Mouse (Mus musculus): ENCODE measurements around the gene Tox2. TPM values are rescaled to one million over a fixed set of nuclear protein-coding genes. Genes with fewer than 3 reads are reported as not detected.

Gene Tox2
- polyA plus RNA-seq, 1 experiment, result 18.4 TPM

- no peak for DNase-seq
- Histone ChIP-seq H3K36me3 (ENCODE audit: control insufficient read depth, insufficient read depth, low read length) (no peaks in the 10 kb centered on the region), H3K27ac (ENCODE audit: control insufficient read depth, insufficient read depth, low read length) (no peak overlapping the region), H3K27me3 (ENCODE audit: control insufficient read depth, insufficient read depth, low read length) (no peaks in the 10 kb centered on the region), H3K4me1 (replicated peaks; ENCODE audit: control insufficient read depth, insufficient read depth, low read length) (peaks cover 63% of the 10 kb centered on the region), H3K4me3 (ENCODE audit: control insufficient read depth, insufficient read depth, low read length) (no peak overlapping the region)
- WGBS, result 33% methylated on average over 13 of the region's 13 CpGs
- TF ChIP-seq CTCF (IDR thresholded peaks at IDR 0.05; ENCODE audit: borderline replicate concordance, control insufficient read depth, extremely low read depth, insufficient read depth, low read length, poor library complexity), result no peak
- TF ChIP-seq POLR2A (IDR thresholded peaks at IDR 0.05; ENCODE audit: control insufficient read depth, extremely low read depth, insufficient read depth, low read length, poor library complexity), result no peak
Measured at GRCm38 (mm10) chr2:163231781-163232534, 29.0 kb downstream of the Tox2 start.

DNA sequence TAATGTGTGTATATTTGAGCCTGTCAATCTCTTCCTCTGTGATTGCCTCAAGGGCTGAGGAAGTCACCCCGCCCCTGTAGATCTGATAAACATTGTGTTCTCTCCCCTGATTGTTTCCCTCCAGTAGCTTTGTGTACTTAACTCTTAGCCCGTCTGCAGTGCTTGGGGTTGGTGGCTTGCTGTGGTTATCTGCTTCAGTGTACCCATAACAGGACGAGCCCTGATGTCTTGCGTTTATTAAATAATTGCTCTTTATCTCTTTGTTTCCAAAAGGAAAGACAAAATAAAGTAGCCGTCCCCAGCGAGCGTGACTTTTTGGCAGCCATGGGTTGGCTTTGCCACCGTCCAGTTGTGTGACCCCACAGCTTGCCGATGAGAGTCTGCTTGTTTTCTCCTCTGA lies 30.7 kb downstream of the Tox2 start:
- Histone ChIP-seq H3K4me3 (ENCODE audit: control insufficient read depth, insufficient read depth, low read length) (no peak overlapping the region), H3K27ac (ENCODE audit: control insufficient read depth, insufficient read depth, low read length) (no peak overlapping the region), H3K27me3 (ENCODE audit: control insufficient read depth, insufficient read depth, low read length) (no peaks in the 10 kb centered on the region), H3K4me1 (replicated peaks; ENCODE audit: control insufficient read depth, insufficient read depth, low read length) (peaks cover 47% of the 10 kb centered on the region), H3K36me3 (ENCODE audit: control insufficient read depth, insufficient read depth, low read length) (no peaks in the 10 kb centered on the region)
- WGBS, result 74% methylated on average over 9 of the region's 9 CpGs
- no peak for DNase-seq
- TF ChIP-seq POLR2A (IDR thresholded peaks at IDR 0.05; ENCODE audit: control insufficient read depth, extremely low read depth, insufficient read depth, low read length, poor library complexity) (no peak), CTCF (IDR thresholded peaks at IDR 0.05; ENCODE audit: borderline replicate concordance, control insufficient read depth, extremely low read depth, insufficient read depth, low read length, poor library complexity) (no peak)

DNA sequence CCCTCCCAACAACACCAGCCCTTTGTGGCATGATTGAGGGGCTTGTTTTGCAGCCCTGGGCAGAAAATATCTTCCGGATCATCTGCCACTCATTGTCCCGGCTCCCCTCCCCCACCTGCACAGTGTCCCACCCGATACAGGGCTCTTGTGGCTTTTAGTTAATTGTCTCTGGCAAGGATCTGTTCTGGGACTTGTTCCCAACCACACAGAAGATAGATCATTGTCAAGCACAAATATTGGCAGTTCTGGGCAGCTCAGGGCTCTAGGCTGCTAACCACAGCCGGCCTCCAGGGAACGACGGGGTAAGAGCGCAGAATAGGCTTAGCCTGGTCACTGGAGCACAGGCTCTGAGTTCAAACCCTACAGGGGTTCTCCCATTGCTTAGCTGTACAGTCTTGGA lies 33.1 kb downstream of the Tox2 start:
- Histone ChIP-seq H3K27me3 (ENCODE audit: control insufficient read depth, insufficient read depth, low read length) (no peaks in the 10 kb centered on the region), H3K4me1 (replicated peaks; ENCODE audit: control insufficient read depth, insufficient read depth, low read length) (peaks cover 27% of the 10 kb centered on the region)
- WGBS, result 56% methylated on average over 7 of the region's 7 CpGs

DNA sequence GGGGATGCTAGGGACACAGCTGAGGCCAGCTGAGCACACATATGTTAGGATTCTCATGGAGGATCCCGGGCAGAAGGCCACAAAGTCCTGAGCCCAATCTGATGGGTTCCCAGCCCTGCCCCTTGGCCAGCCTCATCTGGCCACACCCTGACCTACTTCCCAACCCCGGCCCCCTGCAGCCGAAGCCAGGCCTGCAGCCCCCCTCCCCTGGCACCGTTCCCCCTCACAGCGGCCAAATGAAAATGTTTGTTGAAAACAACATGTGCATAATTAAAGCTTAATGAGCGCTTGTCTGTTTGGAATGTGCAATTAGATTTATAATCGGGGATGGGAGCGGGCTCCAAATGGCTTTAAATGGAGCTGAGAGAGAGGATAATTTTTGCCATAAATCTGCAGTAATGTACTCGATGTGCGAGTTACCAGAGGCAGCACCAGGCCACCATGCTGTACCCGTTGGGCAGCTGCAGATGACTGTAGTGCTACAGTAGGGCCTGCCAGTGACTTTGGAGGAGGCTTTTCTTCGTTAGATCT lies 35.1 kb downstream of the Tox2 start:
- TF ChIP-seq POLR2A (IDR thresholded peaks at IDR 0.05; ENCODE audit: control insufficient read depth, extremely low read depth, insufficient read depth, low read length, poor library complexity) (no peak), CTCF (IDR thresholded peaks at IDR 0.05; ENCODE audit: borderline replicate concordance, control insufficient read depth, extremely low read depth, insufficient read depth, low read length, poor library complexity) (no peak)
- Histone ChIP-seq H3K4me1 (replicated peaks; ENCODE audit: control insufficient read depth, insufficient read depth, low read length) (peaks cover 9% of the 10 kb centered on the region), H3K27me3 (ENCODE audit: control insufficient read depth, insufficient read depth, low read length) (no peaks in the 10 kb centered on the region), H3K36me3 (ENCODE audit: control insufficient read depth, insufficient read depth, low read length) (no peaks in the 10 kb centered on the region), H3K4me3 (ENCODE audit: control insufficient read depth, insufficient read depth, low read length) (no peak overlapping the region), H3K27ac (ENCODE audit: control insufficient read depth, insufficient read depth, low read length) (no peak overlapping the region)
- WGBS, result 94% methylated on average over 12 of the region's 12 CpGs
- DNase-seq, result no peak

More for the DNA sequence above, 33.1 kb downstream of the Tox2 start:
- Histone ChIP-seq H3K27ac (ENCODE audit: control insufficient read depth, insufficient read depth, low read length) (no peak overlapping the region), H3K4me3 (ENCODE audit: control insufficient read depth, insufficient read depth, low read length) (no peak overlapping the region), H3K36me3 (ENCODE audit: control insufficient read depth, insufficient read depth, low read length) (no peaks in the 10 kb centered on the region)
- TF ChIP-seq POLR2A (IDR thresholded peaks at IDR 0.05; ENCODE audit: control insufficient read depth, extremely low read depth, insufficient read depth, low read length, poor library complexity) (no peak), CTCF (IDR thresholded peaks at IDR 0.05; ENCODE audit: borderline replicate concordance, control insufficient read depth, extremely low read depth, insufficient read depth, low read length, poor library complexity) (no peak)
- no peak for DNase-seq

GRCm38 (mm10) chr2:163239945-163240344 lies 37.0 kb downstream of the Tox2 start:
- no peak for TF ChIP-seq POLR2A (IDR thresholded peaks at IDR 0.05; ENCODE audit: control insufficient read depth, extremely low read depth, insufficient read depth, low read length, poor library complexity)
- TF ChIP-seq CTCF (IDR thresholded peaks at IDR 0.05; ENCODE audit: borderline replicate concordance, control insufficient read depth, extremely low read depth, insufficient read depth, low read length, poor library complexity), result no peak
- Histone ChIP-seq H3K4me3 (ENCODE audit: control insufficient read depth, insufficient read depth, low read length) (no peak overlapping the region), H3K36me3 (ENCODE audit: control insufficient read depth, insufficient read depth, low read length) (no peaks in the 10 kb centered on the region), H3K27me3 (ENCODE audit: control insufficient read depth, insufficient read depth, low read length) (no peaks in the 10 kb centered on the region), H3K4me1 (replicated peaks; ENCODE audit: control insufficient read depth, insufficient read depth, low read length) (peaks cover 9% of the 10 kb centered on the region), H3K27ac (ENCODE audit: control insufficient read depth, insufficient read depth, low read length) (no peak overlapping the region)
- DNase-seq, result no peak
- WGBS, result 93% methylated on average over 8 of the region's 8 CpGs

- 79% methylated on average over 5 of the region's 5 CpGs for WGBS
- Histone ChIP-seq H3K36me3 (ENCODE audit: control insufficient read depth, insufficient read depth, low read length) (no peaks in the 10 kb centered on the region), H3K27me3 (ENCODE audit: control insufficient read depth, insufficient read depth, low read length) (no peaks in the 10 kb centered on the region), H3K4me1 (replicated peaks; ENCODE audit: control insufficient read depth, insufficient read depth, low read length) (no peaks in the 10 kb centered on the region), H3K27ac (ENCODE audit: control insufficient read depth, insufficient read depth, low read length) (no peak overlapping the region), H3K4me3 (ENCODE audit: control insufficient read depth, insufficient read depth, low read length) (no peak overlapping the region)
- TF ChIP-seq POLR2A (IDR thresholded peaks at IDR 0.05; ENCODE audit: control insufficient read depth, extremely low read depth, insufficient read depth, low read length, poor library complexity) (no peak), CTCF (IDR thresholded peaks at IDR 0.05; ENCODE audit: borderline replicate concordance, control insufficient read depth, extremely low read depth, insufficient read depth, low read length, poor library complexity) (no peak)
- no peak for DNase-seq
Measured at GRCm38 (mm10) chr2:163241867-163242266, 38.9 kb downstream of the Tox2 start.

Measured in thymus, adult 2 months (tissue).